Mouse (Mus musculus) midbrain, embryonic 15.5 days (tissue): ENCODE results near the gene Nkiras1. TPM values are rescaled to one million over a fixed set of nuclear protein-coding genes. Genes with fewer than 3 reads are reported as not detected.
"Not testable (repeated sequence)": the region's sequence is repeated elsewhere in the genome, so short reads cannot be mapped to it uniquely, and the experiment has no call there.

ENCODE experiments used
- ATAC-seq: fragments of 200-750 bp; cut with Nextera tagmentation; replicated peaks from 2 replicates; pipeline ENCODE4 v1.8.0; 2017; ENCODE audit warnings: moderate TSS enrichment
- H3K27ac ChIP-seq: fragments of 300-500 bp; sonication (generic); 2 replicates; pipeline ENCODE4 v1.5.1; 2015; ENCODE audit warnings: mild to moderate bottlenecking, inconsistent platforms
- H3K27me3 ChIP-seq: fragments of 300-500 bp; sonication (generic); replicated peaks from 2 replicates; pipeline ENCODE4 v1.6.1; 2015; ENCODE audit warnings: inconsistent platforms
- H3K36me3 ChIP-seq: fragments of 300-500 bp; sonication (generic); replicated peaks from 2 replicates; pipeline ENCODE4 v1.6.1; 2015; ENCODE audit warnings: inconsistent platforms
- H3K4me1 ChIP-seq: fragments of 300-500 bp; sonication (generic); 2 replicates; pipeline ENCODE4 v1.6.1; 2015; ENCODE audit warnings: inconsistent platforms
- H3K4me2 ChIP-seq: fragments of 300-500 bp; sonication (generic); 2 replicates; pipeline ENCODE4 v1.6.1; 2015; ENCODE audit warnings: inconsistent platforms, mild to moderate bottlenecking, moderate library complexity
- H3K4me3 ChIP-seq: fragments of 300-500 bp; sonication (generic); 2 replicates; pipeline ENCODE4 v1.5.1; 2015; ENCODE audit warnings: mild to moderate bottlenecking, inconsistent platforms
- H3K9ac ChIP-seq: fragments of 300-500 bp; sonication (generic); 2 replicates; pipeline ENCODE4 v1.6.1; 2015; ENCODE audit warnings: mild to moderate bottlenecking, inconsistent platforms
- H3K9me3 ChIP-seq: fragments of 300-500 bp; sonication (generic); 2 replicates; pipeline ENCODE4 v1.6.1; 2016; ENCODE audit warnings: inconsistent platforms
- WGBS: fragments of 180-500 bp; shearing (Covaris S2); methylation state at CpG from one replicate; pipeline ENCODE4 v1.1.7; 2015; ENCODE audit warnings: mixed read lengths; 5-methylcytosine and 5-hydroxymethylcytosine counted together
- polyA plus RNA-seq: library from polyadenylated mRNA; unstranded; fragments of >200 nt; fragmentation: Nextera tagmentation; extraction: Ambion mirVana; gene quantifications from 2 replicates; pipeline ENCODE4 v1.2.1, GENCODE M21; 2015

Nkiras1 gene
- 45.3 and 47.3 TPM in 2 replicates for polyA plus RNA-seq

DNA sequence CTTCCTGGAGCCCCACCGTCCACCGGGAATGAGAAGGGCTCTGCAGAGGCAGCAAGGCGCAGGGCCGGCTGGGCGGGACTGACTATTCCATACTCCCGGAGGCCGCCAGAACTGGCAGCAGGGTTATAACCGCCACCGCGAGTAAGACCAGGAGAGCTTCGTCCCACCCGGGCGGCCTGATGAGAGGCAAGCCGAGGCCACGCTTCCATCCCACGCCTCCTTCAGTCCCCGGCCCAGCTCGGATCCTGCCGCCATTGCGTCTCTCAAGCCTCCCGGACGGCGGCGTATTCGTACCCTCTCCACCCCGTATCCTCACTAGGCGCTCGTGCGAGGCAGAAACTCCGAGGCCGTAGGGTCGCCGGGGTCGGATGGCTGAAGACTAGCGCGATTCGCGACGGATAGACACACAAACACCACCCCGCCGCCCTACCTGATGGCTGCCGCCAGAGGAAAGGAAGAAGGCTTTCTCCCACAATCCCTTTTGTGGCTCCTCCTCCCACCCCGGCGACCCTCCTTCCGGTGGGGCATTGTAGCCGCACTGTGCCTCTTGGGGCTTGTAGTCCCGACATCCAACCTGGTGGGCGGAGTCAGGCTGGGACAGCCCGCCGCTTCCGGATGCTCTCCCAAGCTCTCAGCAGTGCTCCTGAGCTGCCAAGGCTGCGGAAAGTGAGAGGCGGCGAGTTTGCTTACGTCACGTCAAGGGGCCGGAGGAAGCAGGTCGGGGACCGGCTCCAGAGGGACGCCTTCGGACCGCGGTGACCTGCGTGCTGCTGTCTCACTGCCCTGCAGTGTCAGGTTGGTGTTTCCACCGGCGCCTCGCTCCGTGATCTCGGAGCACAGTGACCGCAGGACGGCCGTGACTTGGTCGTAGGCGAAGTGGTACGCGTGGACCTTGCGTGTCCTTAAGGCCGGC lies at the start of gene Nkiras1, which contains the start of gene Rpl15:
TSS of gene Nkiras1 (plus strand) at position 608 of the 913 bp plus-strand sequence.
TSS of gene Rpl15 (minus strand) at position 863 of the 913 bp plus-strand sequence.
- Histone ChIP-seq H3K4me3 (peak within 1 kb of the TSS; percentile 65), H3K4me2 (peak within 1 kb of the TSS; percentile 77), H3K27ac (peak within 1 kb of the TSS; percentile 88), H3K9me3 (no peaks in the 10 kb centered on the region), H3K9ac (peak within 1 kb of the TSS; percentile 81), H3K36me3 (peaks cover 17% of the 10 kb centered on the region), H3K4me1 (peaks cover 25% of the 10 kb centered on the region), H3K27me3 (no peaks in the 10 kb centered on the region)
- peak; percentile 99 for ATAC-seq
- under 1% methylated on average over 78 of the region's 78 CpGs for WGBS

DNA sequence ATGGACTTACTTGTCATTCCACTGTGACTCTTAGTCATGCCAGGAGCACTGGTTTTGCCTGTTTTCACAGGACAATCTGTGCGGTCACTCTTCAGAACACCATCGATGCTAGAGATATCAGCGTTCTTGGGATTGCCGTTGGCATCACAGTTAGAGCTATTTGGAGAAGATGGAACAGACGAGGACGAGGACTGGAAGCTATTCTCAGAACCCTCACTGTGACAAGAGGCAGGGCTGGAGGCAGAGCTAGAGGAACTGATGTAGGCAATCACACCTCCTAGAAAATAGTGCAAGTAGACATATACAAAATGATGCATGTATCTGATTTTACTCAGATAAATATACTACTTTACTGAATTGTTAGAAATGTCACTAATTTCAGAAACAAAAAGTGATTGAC lies 49.0 kb upstream of the Nkiras1 start:
- no peak overlapping the region for H3K4me2 ChIP-seq
- no peaks in the 10 kb centered on the region for H3K9me3 ChIP-seq
- no peak overlapping the region for H3K4me3 ChIP-seq
- ATAC-seq: no peak
- no peaks in the 10 kb centered on the region for H3K27me3 ChIP-seq
- H3K36me3 ChIP-seq: no peaks in the 10 kb centered on the region
- WGBS: 95% methylated on average over 6 of the region's 6 CpGs
- H3K4me1 ChIP-seq: no peaks in the 10 kb centered on the region
- no peak overlapping the region for H3K27ac ChIP-seq
- H3K9ac ChIP-seq: no peak overlapping the region

DNA sequence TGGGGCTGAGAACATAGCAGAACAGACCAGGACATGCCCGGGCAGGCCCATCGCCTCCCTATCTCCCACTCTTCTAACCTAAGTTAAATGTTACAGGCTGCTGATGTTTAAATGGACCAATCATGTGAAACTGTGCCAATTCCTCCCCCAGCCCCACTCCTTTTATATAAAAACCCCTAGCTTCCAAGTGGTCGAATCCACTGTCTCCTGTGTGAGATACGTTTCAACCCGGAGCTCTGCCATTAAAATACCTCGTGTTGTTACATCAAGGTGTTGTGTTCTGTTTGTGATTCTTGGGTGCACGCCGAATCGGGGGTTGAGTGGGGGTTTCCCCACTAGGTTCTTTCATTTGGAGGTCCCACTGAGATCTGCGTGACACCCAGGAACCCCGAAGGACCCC lies 45.5 kb upstream of the Nkiras1 start:
- not testable (repeated sequence) for ATAC-seq, H3K4me2 ChIP-seq, H3K4me1 ChIP-seq, H3K36me3 ChIP-seq, H3K9me3 ChIP-seq, H3K27ac ChIP-seq, H3K27me3 ChIP-seq, H3K9ac ChIP-seq, H3K4me3 ChIP-seq
- WGBS: 91% methylated on average over 11 of the region's 11 CpGs

DNA sequence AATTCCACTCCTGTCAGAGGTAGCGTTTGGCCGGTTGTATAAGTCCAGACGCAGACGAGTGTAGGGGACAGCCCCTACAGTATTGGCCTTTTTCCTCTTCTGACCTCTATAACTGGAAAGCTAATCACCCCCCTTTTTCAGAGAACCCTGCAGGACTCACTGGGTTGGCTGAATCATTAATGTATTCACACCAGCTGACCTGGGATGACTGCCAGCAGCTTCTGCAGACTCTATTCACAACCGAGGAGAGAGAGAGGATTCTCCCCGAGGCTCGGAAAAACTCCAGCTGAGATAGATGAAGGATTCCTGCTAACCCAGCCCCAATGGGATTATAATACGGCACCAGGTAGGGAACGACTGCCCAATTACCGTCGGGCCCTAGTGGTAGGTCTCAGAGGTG lies 44.8 kb upstream of the Nkiras1 start:
- not testable (repeated sequence) for H3K27ac ChIP-seq, H3K27me3 ChIP-seq, H3K4me1 ChIP-seq, H3K9ac ChIP-seq, H3K9me3 ChIP-seq, ATAC-seq, H3K36me3 ChIP-seq
- Histone ChIP-seq H3K4me3 (peak overlapping the region; percentile 12; the same call in 1 of the 2 replicates), H3K4me2 (peak overlapping the region; percentile 35)
- WGBS: 52% methylated on average over 11 of the region's 11 CpGs

DNA sequence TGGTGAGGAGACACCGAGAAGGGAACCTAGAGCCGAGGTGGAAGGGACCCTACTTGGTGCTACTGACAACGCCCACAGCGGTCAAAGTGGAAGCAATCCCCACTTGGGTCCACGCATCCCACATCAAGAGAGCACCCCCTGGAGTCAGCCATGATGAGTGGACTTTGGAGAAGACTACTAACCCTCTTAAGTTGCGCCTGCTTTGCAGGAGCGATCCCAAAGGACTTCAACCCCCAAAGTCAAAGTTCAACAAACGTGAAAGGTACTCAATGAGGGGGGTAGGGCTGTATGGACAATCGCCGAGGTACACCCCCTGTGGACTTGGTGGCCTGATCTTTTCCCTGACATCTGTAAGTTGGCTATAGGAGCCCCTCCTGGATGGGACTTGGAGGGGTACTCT lies 41.2 kb upstream of the Nkiras1 start:
- not testable (repeated sequence) for H3K36me3 ChIP-seq, ATAC-seq, H3K27me3 ChIP-seq, H3K4me2 ChIP-seq, H3K9ac ChIP-seq, H3K4me3 ChIP-seq, H3K27ac ChIP-seq, H3K9me3 ChIP-seq, H3K4me1 ChIP-seq
- 93% methylated on average over 10 of the region's 10 CpGs for WGBS

DNA sequence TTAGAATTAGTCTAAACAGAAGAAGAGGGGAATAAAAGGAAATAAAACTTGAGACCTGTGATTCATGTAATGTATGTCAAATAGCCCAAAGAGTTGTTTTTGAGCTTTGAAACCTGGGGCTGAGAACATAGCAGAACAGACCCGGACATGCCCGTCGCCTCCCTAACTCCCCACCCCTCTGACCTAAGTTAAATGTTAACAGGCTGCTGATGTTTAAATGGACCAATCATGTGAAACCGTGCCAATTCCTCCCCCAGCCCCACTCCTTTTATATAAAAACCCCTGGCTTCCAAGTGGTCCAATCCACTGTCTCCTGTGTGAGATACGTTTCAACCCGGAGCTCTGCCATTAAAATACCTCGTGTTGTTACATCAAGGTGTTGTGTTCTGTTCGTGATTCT lies 39.1 kb upstream of the Nkiras1 start:
- not testable (repeated sequence) for H3K4me2 ChIP-seq, H3K27ac ChIP-seq, H3K9me3 ChIP-seq, H3K9ac ChIP-seq, H3K27me3 ChIP-seq, ATAC-seq, H3K4me1 ChIP-seq, H3K36me3 ChIP-seq, H3K4me3 ChIP-seq
- 95% methylated on average over 8 of the region's 8 CpGs for WGBS

DNA sequence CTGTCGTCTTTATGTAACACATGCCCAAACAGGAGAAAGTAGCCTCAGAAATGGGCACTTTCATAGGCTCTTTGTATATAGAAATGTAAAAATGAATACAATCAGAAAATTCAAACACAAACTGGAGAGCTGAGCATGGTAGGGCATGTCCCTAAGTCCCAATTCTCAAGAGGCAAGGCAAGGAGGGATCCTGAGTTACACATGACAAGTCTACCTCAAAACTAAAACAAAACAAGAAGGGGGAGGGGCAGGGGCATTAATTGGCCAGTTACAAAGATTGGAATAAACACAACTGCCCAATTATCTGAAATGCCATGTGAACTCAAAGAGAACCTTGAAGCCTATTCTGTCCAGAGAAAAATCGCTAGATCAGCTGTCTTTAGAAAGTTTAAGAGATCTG lies 37.9 kb upstream of the Nkiras1 start:
- H3K4me3 ChIP-seq: no peak overlapping the region
- no peaks in the 10 kb centered on the region for H3K27me3 ChIP-seq
- H3K4me2 ChIP-seq: no peak overlapping the region
- no peak overlapping the region for H3K27ac ChIP-seq
- no peaks in the 10 kb centered on the region for H3K36me3 ChIP-seq
- H3K9ac ChIP-seq: no peak overlapping the region
- 92% methylated on average over 2 of the region's 2 CpGs for WGBS
- H3K4me1 ChIP-seq: 0 out of 2 replicates have a peak, but pooled peaks cover 2% of the 10 kb centered on the region
- ATAC-seq: no peak
- no peaks in the 10 kb centered on the region for H3K9me3 ChIP-seq

DNA sequence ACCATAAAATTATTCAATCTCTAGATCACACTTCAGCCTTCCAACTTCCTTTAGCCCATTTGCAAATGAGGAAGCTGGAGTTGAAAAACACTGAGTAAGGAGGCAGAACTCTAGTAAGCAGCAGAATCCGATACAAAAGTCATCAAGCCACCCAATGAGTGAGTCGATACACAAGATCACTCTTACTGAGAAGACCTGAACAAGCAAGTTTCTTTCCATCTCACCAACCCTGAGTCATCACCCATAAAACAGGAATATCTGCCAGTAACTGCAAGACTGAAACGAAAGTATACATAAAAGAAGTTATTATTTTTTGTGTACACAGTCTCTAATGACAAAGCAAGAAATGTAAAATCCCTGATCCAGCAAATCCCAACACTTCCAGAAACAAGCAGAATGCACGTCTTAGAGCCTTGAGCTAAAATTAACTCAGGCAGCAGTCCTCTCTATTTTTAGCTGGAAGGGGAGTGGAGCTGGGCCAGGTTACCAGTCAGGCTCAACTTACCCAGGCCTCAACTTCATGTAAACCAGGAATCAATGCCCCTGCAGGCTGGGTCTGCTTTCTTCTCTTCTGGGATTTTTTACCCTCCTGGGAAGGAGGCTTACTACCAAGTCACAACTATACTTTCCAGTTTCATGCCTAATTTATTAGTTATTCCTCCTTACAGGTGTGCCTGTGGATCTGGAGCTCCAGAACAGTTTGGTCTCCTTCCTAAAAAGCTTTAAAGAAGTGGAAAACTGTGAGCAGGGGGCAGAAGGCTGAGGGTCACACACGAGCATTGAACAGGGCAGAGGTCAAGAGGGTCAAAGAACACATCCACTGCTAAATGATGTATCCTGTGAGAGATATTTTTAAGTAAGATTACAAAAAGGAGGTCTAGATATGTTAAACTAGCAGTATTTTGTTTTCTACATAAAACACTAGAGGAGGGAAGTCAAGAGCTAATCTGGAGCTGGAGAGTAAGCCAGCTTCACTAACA lies 36.7 kb upstream of the Nkiras1 start:
- Histone ChIP-seq H3K4me1 (0 out of 2 replicates have a peak, but pooled peaks cover 2% of the 10 kb centered on the region), H3K36me3 (no peaks in the 10 kb centered on the region), H3K27ac (no peak overlapping the region), H3K9ac (no peak overlapping the region), H3K4me2 (no peak overlapping the region), H3K27me3 (no peaks in the 10 kb centered on the region), H3K9me3 (no peaks in the 10 kb centered on the region), H3K4me3 (no peak overlapping the region)
- ATAC-seq: no peak
- WGBS: 65% methylated on average over 5 of the region's 5 CpGs

DNA sequence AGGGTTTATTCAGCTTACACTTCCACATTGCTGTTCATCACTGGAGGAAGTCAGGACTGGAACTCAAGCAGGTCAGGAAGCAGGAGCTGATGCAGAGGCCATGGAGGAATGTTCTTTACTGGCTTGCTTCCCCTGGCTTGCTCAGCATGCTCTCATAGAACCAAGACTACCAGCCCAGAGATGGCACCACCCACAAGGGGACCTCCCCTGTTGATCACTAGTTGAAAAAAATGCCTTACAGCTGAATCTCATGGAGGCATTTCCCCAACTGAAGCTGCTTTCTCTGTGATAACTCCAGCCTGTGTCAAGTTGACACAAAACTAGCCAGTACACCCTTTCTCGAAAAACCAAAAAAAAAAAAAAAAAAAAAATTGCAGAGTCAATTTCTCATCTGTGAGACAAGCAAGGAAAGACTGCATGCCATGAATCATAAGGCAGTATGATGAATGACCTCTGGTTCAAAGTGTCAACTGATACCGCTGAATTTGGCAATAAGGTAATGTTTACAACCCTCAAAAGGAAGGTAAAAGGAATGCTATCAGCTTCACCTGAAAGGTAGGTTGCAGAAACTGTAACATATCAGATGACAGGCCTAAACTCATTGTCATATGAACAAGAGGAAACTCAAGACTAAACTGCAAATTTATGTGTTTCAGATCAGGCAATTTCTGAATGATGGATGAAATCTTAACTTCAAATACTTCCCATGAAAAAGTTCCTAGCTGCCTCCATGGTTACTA lies 34.3 kb upstream of the Nkiras1 start:
- H3K9ac ChIP-seq, H3K27ac ChIP-seq, H3K4me2 ChIP-seq, ATAC-seq, H3K4me1 ChIP-seq, H3K4me3 ChIP-seq, H3K27me3 ChIP-seq, H3K36me3 ChIP-seq, H3K9me3 ChIP-seq: not testable (repeated sequence)
- WGBS: 89% methylated on average over 2 of the region's 2 CpGs

DNA sequence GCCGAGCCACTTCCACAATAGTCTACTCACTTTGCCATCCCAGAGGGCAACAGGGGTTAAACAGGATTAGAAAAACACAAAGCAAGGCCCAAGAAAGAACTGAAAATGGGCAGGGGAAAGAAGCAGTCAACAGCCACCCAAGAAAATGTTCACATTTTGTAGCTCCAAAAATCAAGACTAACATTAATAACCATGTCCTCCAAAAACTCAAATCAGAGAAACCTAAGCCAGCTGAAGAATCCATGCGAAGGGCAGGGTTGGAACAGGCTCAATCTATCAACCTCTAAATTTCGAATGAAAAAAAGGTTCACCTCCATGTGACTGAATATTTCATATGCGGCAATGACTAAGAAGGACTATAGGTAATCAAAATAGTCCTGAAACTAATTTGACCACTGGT lies 33.6 kb upstream of the Nkiras1 start:
- H3K4me3 ChIP-seq: no peak overlapping the region; the same call in 1 of the 2 replicates
- H3K9ac ChIP-seq: no peak overlapping the region
- WGBS: 51% methylated on average over 4 of the region's 4 CpGs

DNA sequence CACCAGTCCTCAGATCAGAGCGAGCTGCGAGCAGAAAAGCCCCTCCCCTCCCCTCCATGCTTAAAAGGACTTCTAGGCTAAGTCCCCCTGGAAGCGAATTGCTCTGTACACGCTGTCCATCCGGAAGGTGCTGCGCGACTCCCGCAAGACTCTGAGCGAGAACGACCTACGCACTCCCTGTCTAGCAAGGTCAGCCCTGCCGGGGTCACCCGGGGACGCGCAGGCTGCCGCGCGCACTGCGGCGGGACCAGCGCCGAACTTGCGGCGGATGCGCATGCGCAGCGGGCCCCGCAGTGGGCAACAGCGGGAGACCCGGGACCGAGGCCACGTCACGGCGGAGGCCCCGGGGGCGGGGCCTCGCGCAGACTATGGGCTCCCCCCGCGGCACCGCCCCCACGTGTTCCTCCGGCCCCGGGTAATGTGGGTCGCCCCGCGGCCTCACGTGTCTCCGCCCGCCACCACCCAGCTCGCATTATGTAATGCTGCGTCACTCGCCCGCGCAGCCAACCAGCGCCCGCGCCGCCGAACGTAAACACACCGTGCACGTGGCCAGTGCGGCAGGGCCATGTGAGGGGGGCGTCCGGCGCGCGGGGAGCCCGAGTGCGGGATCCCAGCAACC lies 32.7 kb upstream of the Nkiras1 start:
- Histone ChIP-seq H3K4me3 (peak overlapping the region; percentile 91), H3K36me3 (no peaks in the 10 kb centered on the region), H3K9me3 (no peaks in the 10 kb centered on the region), H3K27me3 (no peaks in the 10 kb centered on the region), H3K4me2 (peak overlapping the region; percentile 79), H3K27ac (peak overlapping the region; percentile 80), H3K9ac (peak overlapping the region; percentile 54), H3K4me1 (0 out of 2 replicates have a peak, but pooled peaks cover 2% of the 10 kb centered on the region)
- ATAC-seq: peak; percentile 98
- under 1% methylated on average over 62 of the region's 71 CpGs for WGBS

More for the DNA sequence above, 33.6 kb upstream of the Nkiras1 start:
- no peaks in the 10 kb centered on the region for H3K27me3 ChIP-seq
- H3K9me3 ChIP-seq: no peaks in the 10 kb centered on the region
- H3K4me1 ChIP-seq: 0 out of 2 replicates have a peak, but pooled peaks cover 2% of the 10 kb centered on the region
- no peak overlapping the region for H3K27ac ChIP-seq
- H3K4me2 ChIP-seq: peak overlapping the region; percentile 79
- ATAC-seq: no peak
- no peaks in the 10 kb centered on the region for H3K36me3 ChIP-seq
